Mouse (Mus musculus) midbrain, embryonic 12.5 days (tissue): ENCODE results near the gene Casq2. TPM values are rescaled to one million over a fixed set of nuclear protein-coding genes. Genes with fewer than 3 reads are reported as not detected.
A peak's percentile ranks its signal among the peaks of the same experiment; 100 is the strongest.

Experiments
- ATAC-seq: fragments of 200-750 bp; cut with Nextera tagmentation; 2 replicates; pipeline ENCODE4 v1.8.0; 2017; ENCODE audit warnings: low read depth, moderate TSS enrichment, moderate library complexity; ENCODE audit not compliant: low FRiP score
- H3K27ac ChIP-seq: fragments of 300-500 bp; sonication (generic); replicated peaks from 2 replicates; pipeline ENCODE4 v1.5.1; 2016; ENCODE audit warnings: mild to moderate bottlenecking
- H3K27me3 ChIP-seq: fragments of 300-500 bp; sonication (generic); 2 replicates; pipeline ENCODE4 v1.6.1; 2016; ENCODE audit warnings: mild to moderate bottlenecking
- H3K36me3 ChIP-seq: fragments of 300-500 bp; sonication (generic); 2 replicates; pipeline ENCODE4 v1.6.1; 2016
- H3K4me1 ChIP-seq: fragments of 300-500 bp; sonication (generic); 2 replicates; pipeline ENCODE4 v1.6.1; 2016
- H3K4me2 ChIP-seq: fragments of 300-500 bp; sonication (generic); replicated peaks from 2 replicates; pipeline ENCODE4 v1.6.1; 2016; ENCODE audit warnings: mild to moderate bottlenecking, moderate library complexity
- H3K4me3 ChIP-seq: fragments of 300-500 bp; sonication (generic); 2 replicates; pipeline ENCODE4 v1.5.1; 2016; ENCODE audit warnings: mild to moderate bottlenecking
- H3K9ac ChIP-seq: fragments of 300-500 bp; sonication (generic); replicated peaks from 2 replicates; pipeline ENCODE4 v1.6.1; 2016; ENCODE audit warnings: mild to moderate bottlenecking, moderate library complexity
- H3K9me3 ChIP-seq: fragments of 300-500 bp; sonication (generic); 2 replicates; pipeline ENCODE4 v1.6.1; 2016; ENCODE audit warnings: mild to moderate bottlenecking
- WGBS: fragments of 180-500 bp; shearing (Covaris S2); methylation state at CpG from one replicate; pipeline ENCODE4 v1.1.7; 2016; 5-methylcytosine and 5-hydroxymethylcytosine counted together
- polyA plus RNA-seq: library from polyadenylated mRNA; unstranded; fragments of >200 nt; fragmentation: Nextera tagmentation; extraction: Ambion mirVana; gene quantifications from 2 replicates; pipeline ENCODE4 v1.2.1, GENCODE M21; 2016

Casq2 gene
- polyA plus RNA-seq, 1 experiment from 2014 or later, result 0.13 TPM

DNA sequence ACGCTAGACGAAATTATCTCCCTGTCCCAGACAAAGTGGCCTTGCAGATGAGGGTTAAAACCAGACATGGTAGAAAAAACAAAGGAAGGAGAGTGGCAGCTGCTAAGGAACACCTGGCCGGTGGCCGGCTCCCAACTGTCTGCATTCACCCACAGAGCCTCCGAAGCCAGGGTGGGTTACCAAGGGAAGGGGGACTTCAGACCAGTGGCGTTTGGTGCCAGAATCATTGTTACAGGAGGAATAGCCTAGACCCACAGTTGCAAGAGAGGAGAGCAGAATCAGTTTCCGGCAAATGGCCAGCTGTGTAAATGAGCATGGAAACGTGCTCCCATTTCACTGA is 23.6 kb upstream of the Casq2 start:
- Histone ChIP-seq H3K36me3 (no peaks in the 10 kb centered on the region), H3K27ac (peak overlapping the region; percentile 52), H3K9me3 (no peaks in the 10 kb centered on the region), H3K4me1 (no peaks in the 10 kb centered on the region; the same call in 1 of the 2 replicates), H3K9ac (no peak overlapping the region), H3K4me2 (no peak overlapping the region), H3K27me3 (no peaks in the 10 kb centered on the region), H3K4me3 (no peak overlapping the region)
- ATAC-seq, result no peak; the same call in 1 of the 2 replicates
- 41% methylated on average over 8 of the region's 8 CpGs for WGBS

GRCm38 (mm10) chr3:102063273-102064120 is 22.7 kb upstream of the Casq2 start:
- Histone ChIP-seq H3K27me3 (no peaks in the 10 kb centered on the region), H3K4me3 (no peak overlapping the region), H3K9me3 (no peaks in the 10 kb centered on the region), H3K36me3 (no peaks in the 10 kb centered on the region), H3K4me1 (no peaks in the 10 kb centered on the region), H3K4me2 (no peak overlapping the region), H3K9ac (no peak overlapping the region), H3K27ac (no peak overlapping the region)
- 76% methylated on average over 10 of the region's 10 CpGs for WGBS
- ATAC-seq, result no peak

DNA sequence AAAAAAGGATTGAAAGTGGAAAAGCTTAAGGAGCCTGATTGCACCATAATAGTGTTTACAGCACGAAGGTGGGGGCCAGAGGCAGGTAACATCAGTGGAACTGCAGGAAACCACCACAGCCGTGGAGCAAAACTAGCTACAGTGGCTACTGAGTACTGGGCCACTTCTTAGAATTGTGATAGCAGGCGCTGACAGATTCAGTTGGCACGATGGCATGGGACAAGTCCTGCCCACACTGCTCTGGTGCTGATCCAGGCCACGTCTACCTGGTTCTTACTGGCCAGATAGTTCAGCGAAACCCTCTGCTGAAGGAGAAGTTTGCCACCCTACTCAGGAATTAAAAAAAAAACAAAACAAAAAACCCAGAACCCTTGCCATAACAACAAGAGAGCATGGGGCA is 21.6 kb upstream of the Casq2 start:
- Histone ChIP-seq H3K27ac (no peak overlapping the region), H3K9ac (no peak overlapping the region), H3K27me3 (no peaks in the 10 kb centered on the region), H3K4me2 (no peak overlapping the region), H3K4me1 (no peaks in the 10 kb centered on the region), H3K9me3 (no peaks in the 10 kb centered on the region), H3K36me3 (no peaks in the 10 kb centered on the region), H3K4me3 (no peak overlapping the region)
- WGBS, result 91% methylated on average over 6 of the region's 6 CpGs
- ATAC-seq, result no peak

DNA sequence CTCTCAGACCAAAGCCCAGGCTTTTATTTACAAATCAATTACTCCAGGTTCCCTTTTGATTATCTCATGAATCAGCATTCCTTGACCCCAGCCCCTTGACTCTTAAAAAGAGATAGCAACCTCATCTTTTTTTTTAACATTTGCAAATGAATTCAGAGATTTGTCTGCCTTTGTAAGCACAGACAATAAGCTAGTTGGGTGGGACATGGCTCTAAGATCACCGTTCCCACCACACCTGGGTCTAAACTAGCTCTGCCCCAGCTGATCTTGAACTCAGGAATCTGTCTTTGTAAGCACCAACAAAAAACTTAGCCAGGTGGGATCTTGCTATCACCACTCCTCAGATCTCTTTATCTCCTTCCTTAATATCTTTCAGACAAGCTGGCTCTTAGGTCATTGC is 18.9 kb upstream of the Casq2 start:
- no peak overlapping the region for H3K27ac ChIP-seq
- H3K27me3 ChIP-seq, result no peaks in the 10 kb centered on the region
- no peaks in the 10 kb centered on the region for H3K4me1 ChIP-seq
- no peaks in the 10 kb centered on the region for H3K9me3 ChIP-seq
- no peak overlapping the region for H3K9ac ChIP-seq
- H3K4me2 ChIP-seq, result no peak overlapping the region
- WGBS, result 27% methylated on average over 1 of the region's 1 CpGs
- H3K36me3 ChIP-seq, result no peaks in the 10 kb centered on the region
- ATAC-seq, result no peak
- H3K4me3 ChIP-seq, result no peak overlapping the region

GRCm38 (mm10) chr3:102067861-102068260 is 18.4 kb upstream of the Casq2 start:
- H3K36me3 ChIP-seq, result no peaks in the 10 kb centered on the region
- H3K4me1 ChIP-seq, result no peaks in the 10 kb centered on the region
- ATAC-seq, result no peak
- no peaks in the 10 kb centered on the region for H3K9me3 ChIP-seq
- no peak overlapping the region for H3K4me3 ChIP-seq
- WGBS, result 90% methylated on average over 2 of the region's 2 CpGs
- no peak overlapping the region for H3K4me2 ChIP-seq
- no peaks in the 10 kb centered on the region for H3K27me3 ChIP-seq
- no peak overlapping the region for H3K9ac ChIP-seq
- H3K27ac ChIP-seq, result no peak overlapping the region

DNA sequence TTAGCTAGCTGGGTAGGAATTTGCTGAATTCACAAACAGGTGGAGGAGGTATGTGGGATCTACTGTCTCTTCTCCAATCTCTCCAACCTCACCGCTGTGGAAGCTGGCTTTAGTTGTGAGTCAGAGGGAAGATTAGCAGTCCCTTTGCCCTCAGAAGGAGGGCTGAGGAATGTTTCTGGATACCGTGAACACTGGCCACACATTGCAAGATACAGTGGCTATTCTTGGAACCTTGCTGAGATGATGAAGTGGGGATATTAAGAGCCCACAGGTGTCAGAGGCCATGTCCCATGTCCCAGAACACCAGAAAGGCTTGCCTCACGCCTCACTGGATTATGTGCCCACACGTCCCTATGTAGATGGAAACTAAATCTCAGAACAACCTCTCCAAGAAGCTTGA is 17.0 kb upstream of the Casq2 start:
- H3K4me3 ChIP-seq, result no peak overlapping the region
- ATAC-seq, result no peak
- WGBS, result 87% methylated on average over 4 of the region's 4 CpGs
- H3K9me3 ChIP-seq, result no peaks in the 10 kb centered on the region
- no peak overlapping the region for H3K9ac ChIP-seq
- no peak overlapping the region for H3K27ac ChIP-seq
- no peaks in the 10 kb centered on the region for H3K4me1 ChIP-seq
- no peak overlapping the region for H3K4me2 ChIP-seq
- no peaks in the 10 kb centered on the region for H3K27me3 ChIP-seq
- no peaks in the 10 kb centered on the region for H3K36me3 ChIP-seq

GRCm38 (mm10) chr3:102069686-102070085 is 16.5 kb upstream of the Casq2 start:
- Histone ChIP-seq H3K4me1 (no peaks in the 10 kb centered on the region), H3K27ac (no peak overlapping the region), H3K4me3 (no peak overlapping the region), H3K9ac (no peak overlapping the region), H3K9me3 (no peaks in the 10 kb centered on the region), H3K27me3 (no peaks in the 10 kb centered on the region), H3K4me2 (no peak overlapping the region), H3K36me3 (no peaks in the 10 kb centered on the region)
- 89% methylated on average over 5 of the region's 5 CpGs for WGBS
- ATAC-seq, result no peak

DNA sequence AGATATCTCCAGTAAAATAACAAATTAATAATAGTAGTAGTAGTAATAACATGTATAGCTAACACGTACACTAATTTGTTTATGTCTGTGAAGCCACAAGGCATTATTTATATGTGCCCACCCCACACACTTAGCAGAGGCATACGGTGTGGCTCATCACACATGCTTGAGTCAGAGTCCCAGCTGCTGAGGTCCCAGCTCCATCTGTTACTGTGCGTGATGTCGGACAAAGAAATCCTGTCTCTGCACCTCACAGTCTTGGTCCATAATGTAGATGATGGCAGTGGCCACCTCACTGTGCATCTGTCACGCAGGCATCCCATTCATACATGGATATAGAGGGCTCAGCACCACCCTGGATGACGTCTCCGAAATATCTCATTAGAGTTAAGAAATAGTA is 15.9 kb upstream of the Casq2 start:
- WGBS, result 88% methylated on average over 7 of the region's 7 CpGs
- no peaks in the 10 kb centered on the region for H3K9me3 ChIP-seq
- no peak overlapping the region for H3K9ac ChIP-seq
- no peak overlapping the region for H3K4me2 ChIP-seq
- no peaks in the 10 kb centered on the region for H3K36me3 ChIP-seq
- H3K4me3 ChIP-seq, result no peak overlapping the region
- H3K27me3 ChIP-seq, result no peaks in the 10 kb centered on the region
- H3K4me1 ChIP-seq, result no peaks in the 10 kb centered on the region
- H3K27ac ChIP-seq, result no peak overlapping the region
- no peak for ATAC-seq

DNA sequence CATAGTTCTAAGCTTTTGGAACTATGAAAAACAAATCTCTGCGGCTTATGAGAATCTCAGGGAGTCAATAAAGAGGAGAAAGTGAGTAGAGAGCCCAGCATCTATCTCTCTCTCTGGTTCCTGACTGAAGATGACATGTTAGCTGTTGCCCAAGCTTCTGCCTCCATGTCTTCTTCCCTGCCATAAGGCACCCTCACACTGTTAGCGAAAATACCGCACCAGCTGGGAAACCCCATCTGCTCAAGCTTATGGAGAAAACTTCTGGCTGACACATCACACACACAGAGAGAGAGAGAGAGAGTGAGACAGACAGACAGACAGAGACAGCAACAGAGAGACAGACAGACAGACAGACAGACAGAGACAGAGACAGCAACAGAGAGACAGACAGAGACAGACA is 15.2 kb upstream of the Casq2 start:
- Histone ChIP-seq H3K9ac (no peak overlapping the region), H3K27me3 (no peaks in the 10 kb centered on the region), H3K4me3 (no peak overlapping the region), H3K36me3 (no peaks in the 10 kb centered on the region), H3K9me3 (no peaks in the 10 kb centered on the region), H3K4me2 (no peak overlapping the region), H3K27ac (no peak overlapping the region), H3K4me1 (no peaks in the 10 kb centered on the region)
- 95% methylated on average over 3 of the region's 3 CpGs for WGBS
- ATAC-seq, result no peak

DNA sequence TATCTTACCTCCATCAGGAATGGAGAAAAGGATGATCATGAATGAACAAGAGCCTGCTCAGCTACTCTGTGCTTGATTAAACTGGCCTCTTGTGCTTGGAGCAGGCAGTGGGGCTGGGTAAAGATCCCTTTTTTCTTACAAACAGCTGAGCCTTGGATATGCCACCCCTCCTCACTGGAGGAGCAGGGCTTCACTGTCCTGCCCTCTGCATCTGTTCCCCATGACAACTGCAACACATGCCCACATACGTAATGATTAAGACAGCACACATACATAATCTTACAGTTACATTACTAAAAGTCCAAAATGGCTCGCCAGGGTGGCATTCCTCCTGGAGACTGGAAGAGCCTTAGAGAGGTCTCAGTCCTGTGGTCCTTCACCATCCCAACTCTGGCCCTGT is 6.8 kb upstream of the Casq2 start:
- Histone ChIP-seq H3K4me3 (no peak overlapping the region), H3K36me3 (no peaks in the 10 kb centered on the region), H3K9me3 (no peaks in the 10 kb centered on the region), H3K4me2 (no peak overlapping the region), H3K27me3 (peaks cover 23% of the 10 kb centered on the region), H3K4me1 (no peaks in the 10 kb centered on the region), H3K27ac (no peak overlapping the region), H3K9ac (no peak overlapping the region)
- ATAC-seq, result no peak
- WGBS, result 94% methylated on average over 2 of the region's 2 CpGs

GRCm38 (mm10) chr3:102081862-102082261 is 4.4 kb upstream of the Casq2 start:
- Histone ChIP-seq H3K4me3 (no peak overlapping the region), H3K9me3 (no peaks in the 10 kb centered on the region), H3K4me1 (no peaks in the 10 kb centered on the region), H3K36me3 (no peaks in the 10 kb centered on the region), H3K4me2 (no peak overlapping the region), H3K27ac (no peak overlapping the region), H3K9ac (no peak overlapping the region), H3K27me3 (peaks cover 46% of the 10 kb centered on the region)
- WGBS, result 21% methylated on average over 3 of the region's 3 CpGs
- peak; percentile 80 for ATAC-seq

DNA sequence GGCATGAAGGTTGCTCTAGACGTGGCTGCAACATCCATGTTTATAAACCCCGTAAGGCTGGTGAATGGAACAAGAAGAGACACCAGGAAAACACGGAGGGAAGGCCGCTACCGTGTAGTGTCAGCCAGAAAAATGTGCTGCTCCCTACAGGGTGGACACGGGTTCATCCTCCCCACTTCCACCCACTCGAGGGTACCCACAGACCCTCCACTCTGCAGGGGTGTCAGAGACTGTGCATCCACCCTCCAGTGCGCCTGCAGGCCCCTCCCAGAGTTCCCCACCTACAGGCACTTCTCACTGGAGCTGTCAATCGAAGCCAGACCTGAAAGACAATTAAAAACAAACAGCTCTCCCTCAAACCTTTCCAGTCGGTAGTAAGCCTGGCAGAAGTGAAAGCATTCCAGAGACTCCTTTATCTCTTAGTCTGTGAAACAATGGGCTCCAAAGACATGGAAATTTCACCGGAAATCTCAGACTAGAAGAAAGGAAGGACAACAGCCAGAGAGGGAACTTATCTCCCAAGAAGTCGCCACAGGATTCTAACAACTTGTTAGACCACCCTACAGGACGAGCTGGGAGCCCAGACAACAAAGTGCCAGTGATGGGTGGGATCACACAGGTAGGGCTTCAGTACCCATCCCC is 2.5 kb upstream of the Casq2 start:
- Histone ChIP-seq H3K9me3 (no peaks in the 10 kb centered on the region), H3K4me1 (no peaks in the 10 kb centered on the region), H3K4me2 (no peak overlapping the region), H3K36me3 (no peaks in the 10 kb centered on the region), H3K4me3 (no peak overlapping the region), H3K9ac (no peak overlapping the region), H3K27ac (no peak overlapping the region), H3K27me3 (peaks cover 53% of the 10 kb centered on the region)
- no peak for ATAC-seq
- WGBS, result 10% methylated on average over 13 of the region's 13 CpGs
